Mouse (Mus musculus): ENCODE results near the gene Nr4a1. TPM values are rescaled to one million over a fixed set of nuclear protein-coding genes. Genes with fewer than 3 reads are reported as not detected.

The Nr4a1 gene
- 10 to 100 TPM; 53.8 to 63.8 TPM for total RNA-seq (2021)

GRCm38 (mm10) chr15:101253886-101254795, at the start of gene Nr4a1:
Gene Nr4a1, plus strand, starts transcription at chr15:101254269.
- DNase-seq: peak; percentile 75 to 78

- no peak for DNase-seq
Observed at GRCm38 (mm10) chr15:101204781-101205180, 49.3 kb upstream of the Nr4a1 start.

- DNase-seq: no peak
Observed at GRCm38 (mm10) chr15:101210228-101210627, 43.8 kb upstream of the Nr4a1 start.

GRCm38 (mm10) chr15:101210998-101211613, 43.0 kb upstream of the Nr4a1 start:
- no peak for DNase-seq

- no peak for DNase-seq
Observed at GRCm38 (mm10) chr15:101212435-101212834, 41.6 kb upstream of the Nr4a1 start.

GRCm38 (mm10) chr15:101215136-101215535, 38.9 kb upstream of the Nr4a1 start:
- no peak for DNase-seq

- no peak for DNase-seq
Observed at GRCm38 (mm10) chr15:101216036-101216435, 38.0 kb upstream of the Nr4a1 start.

- no peak for DNase-seq
Observed at GRCm38 (mm10) chr15:101220905-101221297, 33.2 kb upstream of the Nr4a1 start.

- peak; percentile 86 to 90 for DNase-seq
Observed at GRCm38 (mm10) chr15:101221298-101222104, 32.6 kb upstream of the Nr4a1 start.

GRCm38 (mm10) chr15:101222897-101223482, 31.1 kb upstream of the Nr4a1 start:
- no peak for DNase-seq

GRCm38 (mm10) chr15:101223596-101223995, 30.5 kb upstream of the Nr4a1 start:
- DNase-seq: no peak

GRCm38 (mm10) chr15:101224006-101224906, 29.8 kb upstream of the Nr4a1 start, which contains the start of gene Grasp:
Gene Grasp, plus strand, starts transcription at chr15:101224188.
- DNase-seq: peak; percentile 90

GRCm38 (mm10) chr15:101224977-101225376, 29.1 kb upstream of the Nr4a1 start:
- DNase-seq: no peak

GRCm38 (mm10) chr15:101227971-101228370, 26.1 kb upstream of the Nr4a1 start:
- no peak for DNase-seq

GRCm38 (mm10) chr15:101228866-101229590, 25.0 kb upstream of the Nr4a1 start:
- no peak for DNase-seq

GRCm38 (mm10) chr15:101230503-101230902, 23.6 kb upstream of the Nr4a1 start:
- DNase-seq: no peak

- DNase-seq: no peak
Observed at GRCm38 (mm10) chr15:101230995-101231647, 22.9 kb upstream of the Nr4a1 start.

GRCm38 (mm10) chr15:101231648-101232180, 22.4 kb upstream of the Nr4a1 start:
- no peak for DNase-seq

- no peak for DNase-seq
Observed at GRCm38 (mm10) chr15:101232607-101233006, 21.5 kb upstream of the Nr4a1 start.

GRCm38 (mm10) chr15:101233183-101233582, 20.9 kb upstream of the Nr4a1 start:
- DNase-seq: no peak

Data from layer of hippocampus, postnatal 36 days (tissue).